Mouse (Mus musculus): ENCODE results near the gene Tmem53. TPM values are rescaled to one million over a fixed set of nuclear protein-coding genes. Genes with fewer than 3 reads are reported as not detected.
A peak's percentile ranks its signal among the peaks of the same experiment; 100 is the strongest.

The Tmem53 gene
- polyA plus RNA-seq, 1 experiment from 2014 or later = 39.9 TPM

DNA sequence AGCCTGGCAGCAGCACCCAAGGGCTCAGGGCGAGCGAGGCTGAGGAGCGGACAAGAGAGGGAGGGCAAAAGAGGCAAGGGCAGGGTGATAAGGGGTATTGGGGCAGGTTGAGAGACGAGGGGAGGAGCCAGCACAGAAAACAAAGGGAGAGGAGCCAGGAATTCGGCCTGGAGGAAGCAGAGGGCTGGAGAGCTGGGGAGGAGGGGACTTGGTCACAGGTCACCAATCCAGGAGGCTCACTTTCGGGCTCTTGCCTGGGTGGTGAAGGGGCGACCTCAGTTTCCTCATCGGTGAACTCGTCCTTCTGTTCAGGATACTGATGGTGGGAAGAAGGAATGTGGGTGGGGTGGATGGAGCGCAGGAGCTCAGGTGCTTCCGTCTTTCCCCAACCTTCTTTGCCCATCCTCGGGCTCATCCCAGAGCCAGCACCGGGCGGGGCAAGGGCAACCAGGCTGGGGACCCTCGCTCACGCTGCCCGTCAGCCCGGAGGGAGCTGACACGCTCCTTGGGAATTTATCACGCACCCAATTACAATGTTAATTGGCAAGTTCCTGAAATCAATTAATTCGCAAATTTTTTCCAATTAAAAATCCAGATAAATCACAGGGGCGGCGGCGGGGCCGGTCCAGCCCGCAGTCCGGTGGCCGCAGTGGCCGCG is 52.0 kb downstream of the Tmem53 start:
- H3K4me3 ChIP-seq (ENCODE audit: low read length) = peak overlapping the region; percentile 46
- no peaks in the 10 kb centered on the region for H3K4me1 ChIP-seq (ENCODE audit: control insufficient read depth, insufficient read depth, low read length)
- no peak for ATAC-seq (replicated peaks; ENCODE audit: extremely low read depth, insufficient read depth, low FRiP score)
- H3K4me2 ChIP-seq (ENCODE audit: low read depth, low read length) = peak overlapping the region; percentile 90
- H3K27ac ChIP-seq (ENCODE audit: low read length) = no peak overlapping the region
- H3K36me3 ChIP-seq (ENCODE audit: control insufficient read depth, insufficient read depth) = no peaks in the 10 kb centered on the region
- no peaks in the 10 kb centered on the region for H3K9me3 ChIP-seq (replicated peaks; ENCODE audit: control insufficient read depth, low read length)
- H3K9ac ChIP-seq (ENCODE audit: low read length) = peak overlapping the region; percentile 71
- peaks cover 16% of the 10 kb centered on the region for H3K27me3 ChIP-seq (ENCODE audit: control insufficient read depth, insufficient read depth, low read length)
- WGBS = 18% methylated on average over 30 of the region's 30 CpGs

DNA sequence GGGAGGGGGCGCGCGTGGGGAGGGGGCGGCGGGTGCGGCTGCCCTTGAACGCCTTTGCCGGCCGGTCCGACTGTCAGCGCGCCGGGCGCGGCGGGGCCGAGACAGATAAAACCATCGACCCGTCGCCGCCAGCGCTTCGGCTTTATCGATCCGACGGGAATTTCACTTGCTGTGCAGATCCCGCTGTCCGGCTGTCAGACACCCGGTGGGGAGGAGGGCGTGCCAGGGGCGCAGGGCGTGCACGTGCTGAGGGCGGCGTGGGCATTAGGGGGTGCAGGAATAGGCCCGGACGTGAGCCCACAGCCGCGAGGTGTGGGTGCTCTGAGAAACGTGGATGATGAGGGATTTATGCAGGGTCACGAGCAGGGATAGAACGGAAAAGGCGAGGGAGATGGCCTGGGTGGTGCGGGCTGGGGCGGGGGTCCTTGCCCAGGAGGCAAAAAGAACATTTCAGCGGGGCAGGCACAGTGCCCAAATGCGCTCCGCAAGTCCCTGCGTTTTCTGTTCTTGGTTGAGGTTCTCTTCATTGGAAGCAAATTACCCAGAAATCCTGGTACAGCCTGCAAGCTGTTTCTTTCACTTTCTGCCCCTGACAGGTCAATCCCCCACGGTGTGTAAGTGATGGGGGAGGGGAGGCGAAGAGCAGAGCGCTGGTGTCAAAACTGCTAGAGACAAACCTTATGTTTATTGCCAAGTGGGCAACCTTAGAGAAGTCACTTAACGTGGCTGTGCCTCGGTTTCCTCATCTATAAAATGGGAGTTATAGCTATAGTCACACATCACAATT is 52.7 kb downstream of the Tmem53 start:
- Histone ChIP-seq H3K4me2 (ENCODE audit: low read depth, low read length) (peak overlapping the region; percentile 90), H3K36me3 (ENCODE audit: control insufficient read depth, insufficient read depth) (no peaks in the 10 kb centered on the region), H3K4me3 (ENCODE audit: low read length) (peak overlapping the region; percentile 46), H3K27me3 (ENCODE audit: control insufficient read depth, insufficient read depth, low read length) (peaks cover 16% of the 10 kb centered on the region), H3K9ac (ENCODE audit: low read length) (peak overlapping the region; percentile 71), H3K9me3 (replicated peaks; ENCODE audit: control insufficient read depth, low read length) (no peaks in the 10 kb centered on the region), H3K27ac (ENCODE audit: low read length) (no peak overlapping the region), H3K4me1 (ENCODE audit: control insufficient read depth, insufficient read depth, low read length) (no peaks in the 10 kb centered on the region)
- 14% methylated on average over 53 of the region's 54 CpGs for WGBS
- ATAC-seq (replicated peaks; ENCODE audit: extremely low read depth, insufficient read depth, low FRiP score) = no peak; the same call in 1 of the 2 replicates

DNA sequence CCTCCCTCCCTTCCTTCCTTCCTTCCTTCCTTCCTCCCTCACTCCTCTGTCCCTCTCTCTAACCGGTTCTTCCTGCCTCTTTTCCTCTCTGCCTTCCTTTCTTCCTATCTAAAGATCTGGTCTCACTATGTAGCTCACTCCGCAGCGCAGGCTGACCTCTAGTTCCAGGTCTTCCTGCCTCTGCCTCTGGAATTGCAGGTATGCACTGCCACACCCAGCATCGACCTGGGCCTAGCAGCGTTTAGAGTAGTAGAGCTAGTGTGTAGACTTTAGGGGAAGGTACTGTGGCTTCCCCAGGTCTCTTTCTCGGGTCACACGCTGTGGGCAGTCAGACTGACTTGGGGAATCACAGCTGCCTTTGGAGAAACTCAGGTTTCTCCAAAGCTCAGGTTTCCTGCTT is 53.7 kb downstream of the Tmem53 start:
- Histone ChIP-seq H3K36me3 (ENCODE audit: control insufficient read depth, insufficient read depth) (no peaks in the 10 kb centered on the region), H3K27ac (ENCODE audit: low read length) (no peak overlapping the region), H3K4me2 (ENCODE audit: low read depth, low read length) (no peak overlapping the region), H3K4me3 (ENCODE audit: low read length) (no peak overlapping the region), H3K27me3 (ENCODE audit: control insufficient read depth, insufficient read depth, low read length) (peaks cover 16% of the 10 kb centered on the region), H3K4me1 (ENCODE audit: control insufficient read depth, insufficient read depth, low read length) (no peaks in the 10 kb centered on the region), H3K9ac (ENCODE audit: low read length) (no peak overlapping the region), H3K9me3 (replicated peaks; ENCODE audit: control insufficient read depth, low read length) (no peaks in the 10 kb centered on the region)
- ATAC-seq (replicated peaks; ENCODE audit: extremely low read depth, insufficient read depth, low FRiP score) = no peak
- 53% methylated on average over 6 of the region's 7 CpGs for WGBS

DNA sequence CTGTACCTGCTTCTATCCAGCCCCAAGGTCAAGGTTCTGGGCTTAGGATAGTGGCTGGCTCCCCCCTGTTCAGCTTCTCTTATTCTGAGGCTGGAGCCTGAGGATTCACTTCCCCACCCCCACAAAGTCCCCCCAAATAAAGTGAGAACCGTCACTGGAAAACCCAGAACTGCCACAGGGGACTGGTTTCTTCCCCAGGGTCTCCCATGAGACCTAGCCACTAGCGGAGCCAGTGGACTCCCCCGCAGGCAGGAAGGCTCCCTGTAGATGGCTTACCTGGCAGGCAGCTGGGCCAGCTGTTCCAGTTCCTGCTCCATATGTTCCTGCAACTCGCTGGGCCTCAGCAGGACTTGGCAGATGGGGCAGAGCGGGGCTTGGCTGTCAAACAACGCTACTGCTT is 55.5 kb downstream of the Tmem53 start:
- Histone ChIP-seq H3K27me3 (ENCODE audit: control insufficient read depth, insufficient read depth, low read length) (peaks cover 19% of the 10 kb centered on the region), H3K4me1 (ENCODE audit: control insufficient read depth, insufficient read depth, low read length) (peaks cover 1% of the 10 kb centered on the region; the same call in 1 of the 2 replicates)

DNA sequence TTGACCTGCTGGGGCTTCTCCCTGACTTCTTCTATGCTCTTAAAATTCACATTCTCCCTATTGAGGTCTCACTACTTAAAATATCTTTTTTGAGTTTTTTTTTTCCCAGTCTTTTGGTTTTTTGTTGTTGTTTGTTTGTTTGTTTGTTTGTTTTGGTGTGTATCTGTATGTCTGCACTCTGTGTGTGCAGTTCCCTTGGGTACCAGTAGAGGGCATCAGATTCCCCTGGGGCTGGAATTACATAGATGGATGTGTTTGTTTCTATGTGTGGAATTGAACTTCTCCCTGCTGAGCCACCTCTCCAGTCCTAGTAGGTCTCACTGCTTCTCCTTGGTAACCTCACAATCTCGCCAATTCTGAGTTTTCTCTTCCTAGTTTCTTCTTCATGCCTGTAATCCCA is 57.7 kb downstream of the Tmem53 start:
- no peak for ATAC-seq (replicated peaks; ENCODE audit: extremely low read depth, insufficient read depth, low FRiP score)
- no peak overlapping the region for H3K4me2 ChIP-seq (ENCODE audit: low read depth, low read length)
- peaks cover 9% of the 10 kb centered on the region for H3K4me1 ChIP-seq (ENCODE audit: control insufficient read depth, insufficient read depth, low read length)
- no peak overlapping the region for H3K4me3 ChIP-seq (ENCODE audit: low read length)
- peaks cover 22% of the 10 kb centered on the region for H3K27me3 ChIP-seq (ENCODE audit: control insufficient read depth, insufficient read depth, low read length)
- H3K27ac ChIP-seq (ENCODE audit: low read length) = no peak overlapping the region
- 81% methylated on average over 1 of the region's 1 CpGs for WGBS
- H3K36me3 ChIP-seq (ENCODE audit: control insufficient read depth, insufficient read depth) = no peaks in the 10 kb centered on the region
- H3K9ac ChIP-seq (ENCODE audit: low read length) = no peak overlapping the region
- no peaks in the 10 kb centered on the region for H3K9me3 ChIP-seq (replicated peaks; ENCODE audit: control insufficient read depth, low read length)

More for the DNA sequence above, 55.5 kb downstream of the Tmem53 start:
- no peak overlapping the region for H3K4me2 ChIP-seq (ENCODE audit: low read depth, low read length)
- no peak for ATAC-seq (replicated peaks; ENCODE audit: extremely low read depth, insufficient read depth, low FRiP score)
- no peak overlapping the region for H3K27ac ChIP-seq (ENCODE audit: low read length)
- H3K9me3 ChIP-seq (replicated peaks; ENCODE audit: control insufficient read depth, low read length) = no peaks in the 10 kb centered on the region
- H3K36me3 ChIP-seq (ENCODE audit: control insufficient read depth, insufficient read depth) = no peaks in the 10 kb centered on the region
- no peak overlapping the region for H3K4me3 ChIP-seq (ENCODE audit: low read length)
- no peak overlapping the region for H3K9ac ChIP-seq (ENCODE audit: low read length)
- WGBS = 57% methylated on average over 6 of the region's 6 CpGs

DNA sequence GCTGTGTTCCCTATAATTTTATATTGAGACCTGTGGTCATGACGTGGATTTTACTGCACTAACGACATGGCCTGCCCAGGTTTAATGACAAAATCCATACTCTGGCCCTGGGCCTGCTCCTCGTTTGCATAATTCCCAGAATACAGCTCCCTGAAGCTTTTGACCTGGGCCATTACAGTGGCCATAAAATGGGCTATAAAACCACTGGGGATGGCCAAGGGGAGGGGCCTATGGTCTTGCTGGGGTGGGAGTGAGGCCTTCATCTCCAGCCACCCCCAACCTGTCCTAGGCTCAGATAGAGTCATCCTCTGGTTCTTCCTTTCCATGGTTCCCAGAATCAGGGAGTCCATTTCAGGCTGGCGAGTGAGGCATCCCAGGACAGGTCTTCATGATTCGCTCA is 60.1 kb downstream of the Tmem53 start:
- Histone ChIP-seq H3K4me3 (ENCODE audit: low read length) (no peak overlapping the region), H3K9me3 (replicated peaks; ENCODE audit: control insufficient read depth, low read length) (no peaks in the 10 kb centered on the region), H3K4me2 (ENCODE audit: low read depth, low read length) (no peak overlapping the region), H3K27ac (ENCODE audit: low read length) (no peak overlapping the region), H3K4me1 (ENCODE audit: control insufficient read depth, insufficient read depth, low read length) (peaks cover 9% of the 10 kb centered on the region), H3K36me3 (ENCODE audit: control insufficient read depth, insufficient read depth) (no peaks in the 10 kb centered on the region), H3K9ac (ENCODE audit: low read length) (no peak overlapping the region), H3K27me3 (ENCODE audit: control insufficient read depth, insufficient read depth, low read length) (peaks cover 42% of the 10 kb centered on the region)
- no peak for ATAC-seq (replicated peaks; ENCODE audit: extremely low read depth, insufficient read depth, low FRiP score)
- 69% methylated on average over 5 of the region's 5 CpGs for WGBS

DNA sequence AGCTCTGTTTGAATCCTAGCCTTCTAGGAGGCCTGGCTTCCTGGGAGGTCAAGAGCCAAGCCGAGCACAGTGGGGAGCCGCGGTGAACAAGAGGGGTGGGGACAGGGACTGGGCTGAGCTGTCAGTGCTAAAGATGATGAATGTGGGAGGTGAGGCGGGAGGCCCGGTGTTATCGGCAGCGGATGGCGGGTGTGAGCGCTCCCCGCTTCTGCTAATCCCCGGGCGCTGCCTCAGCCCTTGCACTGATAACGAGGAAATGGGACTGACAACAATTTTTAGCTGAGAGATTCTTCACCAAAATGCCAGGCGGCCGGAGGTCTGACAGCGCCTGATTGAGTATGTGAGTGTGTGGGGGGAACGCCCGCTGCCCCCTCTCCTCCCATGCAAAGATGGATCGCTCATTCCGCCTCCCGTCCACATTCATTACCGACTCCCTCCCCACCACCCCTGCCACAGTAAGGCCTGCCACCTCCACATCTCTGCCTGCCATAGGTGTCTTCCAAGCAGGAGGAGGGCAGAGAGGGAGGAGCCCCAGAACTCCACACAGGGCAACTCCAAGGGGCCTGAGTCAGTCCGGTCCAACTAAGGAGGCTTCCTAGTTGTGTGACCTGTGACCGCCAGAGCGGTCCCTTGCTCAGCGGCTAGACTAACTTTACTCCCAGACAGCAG is 60.8 kb downstream of the Tmem53 start:
- Histone ChIP-seq H3K36me3 (ENCODE audit: control insufficient read depth, insufficient read depth) (no peaks in the 10 kb centered on the region), H3K9ac (ENCODE audit: low read length) (0 out of 2 replicates have a peak overlapping the region, but pooled peaks have one; percentile 13), H3K4me3 (ENCODE audit: low read length) (peak overlapping the region; percentile 26), H3K9me3 (replicated peaks; ENCODE audit: control insufficient read depth, low read length) (no peaks in the 10 kb centered on the region), H3K4me2 (ENCODE audit: low read depth, low read length) (peak overlapping the region; percentile 52), H3K4me1 (ENCODE audit: control insufficient read depth, insufficient read depth, low read length) (peaks cover 9% of the 10 kb centered on the region), H3K27me3 (ENCODE audit: control insufficient read depth, insufficient read depth, low read length) (peaks cover 47% of the 10 kb centered on the region), H3K27ac (ENCODE audit: low read length) (no peak overlapping the region)
- no peak for ATAC-seq (replicated peaks; ENCODE audit: extremely low read depth, insufficient read depth, low FRiP score)
- WGBS = 7% methylated on average over 26 of the region's 26 CpGs

DNA sequence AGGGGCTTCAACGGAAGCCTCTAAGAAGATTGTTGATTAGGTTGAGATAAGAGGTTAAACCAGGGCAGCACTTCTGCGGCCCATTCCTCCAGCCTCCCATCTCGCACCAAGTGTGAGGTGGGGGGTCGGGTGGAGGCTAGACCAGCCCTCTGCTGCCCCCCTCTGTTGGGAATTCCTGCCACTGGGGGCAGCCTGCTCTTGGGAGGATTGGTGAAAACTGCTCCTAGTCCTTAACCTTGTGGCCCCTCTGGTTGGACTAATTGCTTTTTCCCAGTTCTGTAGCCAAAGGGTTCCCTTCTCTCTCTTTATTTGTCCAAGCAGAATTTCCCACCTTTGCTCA is 61.3 kb downstream of the Tmem53 start:
- peaks cover 51% of the 10 kb centered on the region for H3K27me3 ChIP-seq (ENCODE audit: control insufficient read depth, insufficient read depth, low read length)
- H3K4me1 ChIP-seq (ENCODE audit: control insufficient read depth, insufficient read depth, low read length) = peaks cover 9% of the 10 kb centered on the region
- H3K36me3 ChIP-seq (ENCODE audit: control insufficient read depth, insufficient read depth) = no peaks in the 10 kb centered on the region
- no peaks in the 10 kb centered on the region for H3K9me3 ChIP-seq (replicated peaks; ENCODE audit: control insufficient read depth, low read length)
- ATAC-seq (replicated peaks; ENCODE audit: extremely low read depth, insufficient read depth, low FRiP score) = no peak
- H3K4me2 ChIP-seq (ENCODE audit: low read depth, low read length) = peak overlapping the region; percentile 52
- WGBS = 11% methylated on average over 4 of the region's 4 CpGs
- H3K27ac ChIP-seq (ENCODE audit: low read length) = no peak overlapping the region
- no peak overlapping the region for H3K9ac ChIP-seq (ENCODE audit: low read length)
- H3K4me3 ChIP-seq (ENCODE audit: low read length) = no peak overlapping the region

Data from heart, embryonic 16.5 days (tissue).